Mouse (Mus musculus) bone marrow, adult 2 months (tissue): ENCODE results near the gene Rapgef3. TPM values are rescaled to one million over a fixed set of nuclear protein-coding genes. Genes with fewer than 3 reads are reported as not detected.

Experiments
- H3K27ac ChIP-seq: fragments of 200-500 bp; 2 replicates; pipeline ENCODE4 v1.5.1; 2012; ENCODE audit warnings: low read depth, mild to moderate bottlenecking, control low read depth, inconsistent platforms, low read length; ENCODE audit not compliant: control insufficient read depth, poor library complexity, insufficient read depth
- H3K4me1 ChIP-seq: fragments of 200-500 bp; 2 replicates; pipeline ENCODE4 v1.6.1; 2011; ENCODE audit warnings: low read length; ENCODE audit not compliant: control insufficient read depth, insufficient read depth
- H3K4me3 ChIP-seq: fragments of 200-500 bp; replicated peaks from 2 replicates; pipeline ENCODE3; 2011; ENCODE audit warnings: mild to moderate bottlenecking, low read depth, low read length, control low read depth; ENCODE audit not compliant: control insufficient read depth
- CTCF ChIP-seq: fragments of 200-500 bp; IDR thresholded peaks from 2 replicates; pipeline ENCODE4 v1.5.1; 2011; ENCODE audit warnings: low read length, control low read depth; ENCODE audit not compliant: control insufficient read depth, insufficient read depth
- POLR2A ChIP-seq: fragments of 200-500 bp; IDR thresholded peaks from 2 replicates; pipeline ENCODE4 v1.6.1; 2011; ENCODE audit warnings: low read depth, mild to moderate bottlenecking, control low read depth, low read length, borderline replicate concordance; ENCODE audit not compliant: control insufficient read depth
- WGBS: fragments of 180-500 bp; shearing (Covaris S2); methylation state at CpG from one replicate; pipeline ENCODE4 v1.1.7; 2018; 5-methylcytosine and 5-hydroxymethylcytosine counted together
- polyA plus RNA-seq: library from polyadenylated mRNA; stranded (reverse); fragments of >200 nt; gene quantifications from 2 replicates; pipeline ENCODE4 v1.2.4, GENCODE M21; 2011; ENCODE audit warnings: low replicate concordance; ENCODE audit not compliant: missing spikeins, insufficient read depth, insufficient read length

Gene Rapgef3
- polyA plus RNA-seq, 1 experiment = 17.0 TPM

DNA sequence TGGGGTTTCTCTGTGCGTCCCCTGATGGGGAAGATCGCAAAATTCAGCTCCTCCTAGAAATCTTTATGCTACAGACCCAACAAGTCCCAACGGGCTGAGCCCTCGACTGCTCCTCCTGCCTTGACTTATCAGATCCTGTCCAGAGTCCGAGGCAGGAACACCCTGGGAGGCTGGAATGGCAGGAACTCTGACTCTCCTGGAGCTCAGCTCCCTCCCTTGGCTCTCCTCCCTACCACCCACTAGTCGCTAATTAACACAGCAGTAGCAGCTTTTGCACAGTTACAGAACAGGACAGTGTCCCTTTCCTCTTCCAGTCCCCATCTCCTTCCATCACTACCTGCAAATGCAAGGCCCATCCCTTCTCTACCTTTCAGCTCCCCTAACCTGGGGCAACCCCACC lies 37.4 kb downstream of the Rapgef3 start:
- no peak overlapping the region for H3K27ac ChIP-seq
- H3K4me3 ChIP-seq = no peak overlapping the region
- peaks cover 6% of the 10 kb centered on the region for H3K4me1 ChIP-seq
- TF ChIP-seq CTCF (no peak), POLR2A (no peak)
- 73% methylated on average over 6 of the region's 6 CpGs for WGBS

DNA sequence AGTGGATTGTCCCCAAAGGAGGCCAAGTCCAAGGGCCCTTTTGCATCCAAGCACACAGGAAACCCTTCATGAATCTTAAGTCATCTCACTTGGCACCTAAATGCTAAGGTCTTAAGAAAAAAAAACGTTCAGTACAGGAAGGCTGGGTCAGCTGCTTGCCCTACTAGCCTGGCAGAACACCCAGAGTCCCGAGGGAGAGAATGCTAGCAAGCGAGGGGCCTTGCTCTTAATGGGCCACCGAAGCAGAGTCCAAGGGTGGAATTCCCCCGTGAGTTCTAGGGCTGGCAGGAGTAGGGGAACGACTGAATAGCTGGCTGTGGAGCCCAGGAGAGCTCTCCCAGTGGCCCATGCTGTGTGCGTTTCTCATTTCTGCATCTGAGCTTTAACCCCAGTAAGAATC lies 39.0 kb downstream of the Rapgef3 start:
- Histone ChIP-seq H3K4me1 (peaks cover 7% of the 10 kb centered on the region), H3K27ac (no peak overlapping the region), H3K4me3 (no peak overlapping the region)
- TF ChIP-seq POLR2A = no peak
- no peak for TF ChIP-seq CTCF
- 41% methylated on average over 7 of the region's 7 CpGs for WGBS

DNA sequence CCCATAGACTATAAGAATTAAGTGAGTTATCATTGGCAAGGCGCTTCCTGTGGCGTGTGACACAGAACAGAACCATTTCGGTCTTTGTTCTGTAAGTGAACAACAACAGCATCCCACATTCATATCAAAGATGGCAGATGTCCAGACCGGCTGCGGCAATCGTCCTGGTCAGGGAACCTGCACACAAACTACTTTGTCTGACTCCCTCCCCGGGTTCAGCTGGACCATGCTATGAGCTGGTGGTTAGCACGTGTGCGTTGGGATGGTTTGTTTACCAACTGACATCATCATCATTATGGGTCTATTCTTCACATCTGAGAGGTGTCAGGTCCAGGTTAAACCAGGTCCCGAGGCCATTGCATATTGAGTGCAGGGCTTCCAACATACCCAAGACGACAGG lies 39.4 kb downstream of the Rapgef3 start:
- no peak overlapping the region for H3K4me3 ChIP-seq
- TF ChIP-seq POLR2A (no peak), CTCF (no peak)
- WGBS = 70% methylated on average over 11 of the region's 11 CpGs
- peaks cover 7% of the 10 kb centered on the region for H3K4me1 ChIP-seq
- no peak overlapping the region for H3K27ac ChIP-seq

DNA sequence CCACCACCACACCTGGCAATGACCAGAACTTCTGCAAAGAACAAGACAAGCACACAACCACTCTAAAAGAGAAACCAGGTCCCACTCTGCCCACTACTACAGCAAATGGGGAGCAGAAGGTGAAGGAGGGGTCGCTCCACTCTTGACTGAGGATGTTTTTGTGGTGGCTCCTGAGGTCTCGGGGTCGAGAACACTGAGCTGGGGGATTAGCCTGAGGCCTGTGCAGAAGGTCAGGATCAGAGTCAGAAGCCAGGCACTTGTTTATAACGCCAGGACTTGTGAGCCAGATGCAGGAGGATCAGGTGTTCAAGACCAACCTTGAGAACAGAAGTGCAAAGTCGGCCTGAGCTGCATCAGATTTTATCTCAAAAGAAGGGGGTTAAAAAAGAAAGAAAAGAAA lies 40.3 kb downstream of the Rapgef3 start:
- H3K27ac ChIP-seq = no peak overlapping the region
- no peak overlapping the region for H3K4me3 ChIP-seq
- TF ChIP-seq POLR2A (no peak), CTCF (no peak)
- H3K4me1 ChIP-seq = peaks cover 7% of the 10 kb centered on the region
- 20% methylated on average over 5 of the region's 5 CpGs for WGBS

DNA sequence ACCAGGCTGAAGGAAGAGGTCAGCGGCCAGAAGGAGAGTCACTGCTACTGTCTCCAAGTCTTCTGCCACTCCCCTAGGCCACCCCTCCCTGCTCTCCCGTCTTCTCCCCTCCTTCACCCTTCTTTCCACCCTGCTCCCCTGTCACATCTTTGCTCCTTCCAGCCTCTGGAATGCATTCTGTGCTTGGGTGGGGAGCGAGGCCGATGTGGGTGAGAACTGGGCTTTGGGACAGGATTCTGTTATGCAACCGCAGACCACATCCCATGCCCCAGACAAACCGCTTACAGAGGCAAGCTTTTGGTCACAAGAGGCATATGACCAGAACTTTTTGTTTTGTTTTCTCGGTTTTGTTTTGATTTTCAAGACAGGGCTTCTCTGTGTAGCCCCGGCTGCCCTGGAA lies 40.7 kb downstream of the Rapgef3 start:
- no peak overlapping the region for H3K4me3 ChIP-seq
- WGBS = 6% methylated on average over 8 of the region's 8 CpGs
- H3K27ac ChIP-seq = peak overlapping the region; percentile 3; the same call in 1 of the 2 replicates
- peaks cover 7% of the 10 kb centered on the region for H3K4me1 ChIP-seq
- TF ChIP-seq POLR2A = no peak
- no peak for TF ChIP-seq CTCF

DNA sequence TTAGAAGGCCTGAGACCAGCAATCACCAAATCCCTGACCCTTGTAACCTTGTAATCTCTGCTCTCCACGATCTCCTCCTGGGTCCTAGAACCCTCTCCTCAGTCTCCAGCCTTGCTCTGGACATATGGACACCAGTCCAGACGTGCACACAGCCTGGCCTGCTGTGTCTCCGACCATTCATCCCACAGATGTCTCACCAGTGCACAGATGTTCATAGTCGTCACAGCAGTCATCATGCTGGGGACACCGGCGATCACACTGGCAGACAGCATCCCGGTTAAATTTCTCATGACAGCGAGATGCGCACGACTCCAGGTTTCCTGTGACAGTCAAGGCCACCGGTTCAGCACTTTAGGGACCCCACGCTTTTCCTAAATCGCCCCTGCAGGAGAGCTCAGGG lies 41.5 kb downstream of the Rapgef3 start:
- peaks cover 10% of the 10 kb centered on the region for H3K4me1 ChIP-seq
- WGBS = 76% methylated on average over 13 of the region's 13 CpGs
- TF ChIP-seq POLR2A (no peak), CTCF (no peak)
- no peak overlapping the region; the same call in 1 of the 2 replicates for H3K27ac ChIP-seq
- H3K4me3 ChIP-seq = no peak overlapping the region

DNA sequence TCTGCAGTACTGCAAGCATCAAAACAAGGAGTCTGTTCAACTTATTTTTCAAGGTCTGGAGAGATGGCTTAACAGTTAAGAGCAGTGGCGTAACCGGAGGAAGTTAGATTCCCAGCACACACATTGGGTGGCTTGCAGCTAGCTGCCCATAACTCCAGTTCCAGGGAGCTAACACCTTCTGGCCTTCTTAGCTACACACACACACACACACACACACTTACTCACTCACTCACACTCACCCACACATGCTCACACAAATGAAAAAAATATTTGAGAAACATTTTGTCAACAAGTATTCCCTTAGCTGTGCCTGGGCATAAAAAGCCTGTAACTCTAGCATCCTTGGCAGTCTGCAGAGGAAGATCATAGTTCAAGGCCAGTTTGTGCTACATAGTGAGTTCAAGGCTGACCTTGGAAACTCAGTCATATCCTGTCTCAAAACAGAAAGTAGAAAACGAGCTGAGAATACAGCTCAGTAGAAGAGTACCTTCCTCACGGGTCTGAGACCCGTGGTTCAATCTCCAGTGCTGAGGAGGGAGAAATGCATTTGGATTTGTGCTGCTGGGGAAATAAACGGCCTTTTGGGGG lies 42.5 kb downstream of the Rapgef3 start:
- WGBS = 21% methylated on average over 6 of the region's 6 CpGs
- TF ChIP-seq POLR2A = no peak
- no peak for TF ChIP-seq CTCF
- Histone ChIP-seq H3K4me3 (no peak overlapping the region), H3K27ac (no peak overlapping the region), H3K4me1 (peaks cover 10% of the 10 kb centered on the region)

DNA sequence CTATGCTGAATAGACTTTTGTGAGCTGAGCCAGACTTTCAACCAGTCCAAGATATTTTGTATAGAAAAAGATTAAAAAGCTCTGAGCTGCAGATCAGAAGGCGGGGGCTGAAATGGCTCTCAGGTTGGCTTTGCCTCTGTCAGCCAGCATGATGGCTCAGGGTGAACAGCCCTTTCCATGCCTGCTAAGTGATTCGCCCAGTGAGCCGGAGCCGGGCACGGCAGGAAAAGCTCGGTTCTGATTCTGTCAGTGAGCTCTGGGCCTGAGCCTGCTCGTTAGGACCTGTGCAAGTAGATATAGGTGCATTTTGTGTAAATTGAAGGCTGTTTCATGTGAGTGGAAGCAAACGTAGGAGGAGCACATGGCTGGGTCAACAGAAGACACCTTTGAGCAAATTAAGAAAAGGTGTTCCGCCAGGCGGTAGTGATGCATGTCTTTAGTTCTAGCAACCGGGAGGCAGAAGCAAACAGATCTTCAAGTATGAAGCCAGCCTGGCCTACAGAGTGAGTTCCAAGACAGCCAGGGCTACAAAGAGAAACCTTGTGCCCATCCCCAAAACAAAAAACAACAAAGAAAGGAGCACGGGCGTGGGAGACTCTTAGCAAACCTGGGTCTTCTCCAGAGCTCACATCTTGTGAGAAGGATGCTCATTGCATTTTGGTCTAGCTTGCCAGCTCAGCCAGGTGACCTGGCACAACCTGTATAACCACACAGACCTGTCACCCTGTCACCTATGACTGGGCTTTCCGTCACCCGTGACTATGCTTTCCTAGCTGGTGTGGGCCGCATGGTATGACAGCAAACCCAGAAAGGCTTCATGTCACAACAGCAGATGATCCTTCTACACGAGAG lies 43.2 kb downstream of the Rapgef3 start:
- Histone ChIP-seq H3K4me1 (peaks cover 10% of the 10 kb centered on the region), H3K4me3 (no peak overlapping the region), H3K27ac (no peak overlapping the region)
- WGBS = 69% methylated on average over 17 of the region's 17 CpGs
- TF ChIP-seq POLR2A = no peak
- no peak for TF ChIP-seq CTCF
